Mouse (Mus musculus): ENCODE results near the gene Cops4. TPM values are rescaled to one million over a fixed set of nuclear protein-coding genes. Genes with fewer than 3 reads are reported as not detected.

Gene Cops4
- polyA plus RNA-seq, 1 experiment from 2014 or later: 194 TPM

DNA sequence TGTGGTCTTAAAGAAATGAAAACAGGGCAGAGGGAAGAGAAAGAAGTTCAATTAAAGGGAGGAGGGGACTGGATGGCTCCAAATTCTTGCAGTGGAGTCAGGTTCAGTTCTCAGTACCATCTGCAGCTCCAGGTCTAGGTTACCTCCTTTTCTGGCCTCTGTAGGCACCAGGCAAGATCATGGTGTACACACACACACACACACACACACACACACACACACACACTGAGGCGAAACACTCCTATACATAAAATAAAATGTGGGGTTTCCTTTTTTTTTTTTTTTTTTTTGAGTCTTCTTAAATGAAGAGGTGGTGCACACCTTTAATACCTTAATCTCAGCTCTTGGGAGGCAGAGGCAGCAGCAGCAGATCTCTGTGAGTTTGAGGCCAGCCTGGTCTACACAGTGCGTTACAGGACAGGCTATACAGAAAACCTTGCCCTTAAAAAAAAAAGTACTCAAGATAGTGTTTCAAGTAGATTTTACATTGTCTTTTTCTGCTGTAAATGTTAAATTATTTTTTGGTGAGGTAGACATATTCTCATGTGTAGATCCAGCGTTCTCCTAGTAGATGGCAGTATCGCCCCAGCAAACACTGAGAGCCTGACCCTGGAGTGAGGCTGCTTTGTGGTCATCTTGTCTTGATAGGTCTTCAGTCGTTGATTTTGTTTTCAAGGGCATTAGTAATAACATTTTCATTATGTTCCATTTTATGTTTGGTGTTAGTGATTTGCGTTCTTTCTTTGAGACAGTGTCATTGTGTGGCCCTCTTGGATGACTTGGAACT is 28.4 kb downstream of the Cops4 start:
- no peaks in the 10 kb centered on the region for H3K27me3 ChIP-seq
- no peaks in the 10 kb centered on the region for H3K9me3 ChIP-seq
- no peaks in the 10 kb centered on the region for H3K4me1 ChIP-seq (replicated peaks)
- no peak overlapping the region for H3K27ac ChIP-seq
- peaks cover 83% of the 10 kb centered on the region for H3K36me3 ChIP-seq
- no peak for ATAC-seq
- 92% methylated on average over 6 of the region's 6 CpGs for WGBS
- H3K4me2 ChIP-seq (replicated peaks): no peak overlapping the region
- no peak overlapping the region for H3K4me3 ChIP-seq (replicated peaks)
- H3K9ac ChIP-seq (replicated peaks): no peak overlapping the region

DNA sequence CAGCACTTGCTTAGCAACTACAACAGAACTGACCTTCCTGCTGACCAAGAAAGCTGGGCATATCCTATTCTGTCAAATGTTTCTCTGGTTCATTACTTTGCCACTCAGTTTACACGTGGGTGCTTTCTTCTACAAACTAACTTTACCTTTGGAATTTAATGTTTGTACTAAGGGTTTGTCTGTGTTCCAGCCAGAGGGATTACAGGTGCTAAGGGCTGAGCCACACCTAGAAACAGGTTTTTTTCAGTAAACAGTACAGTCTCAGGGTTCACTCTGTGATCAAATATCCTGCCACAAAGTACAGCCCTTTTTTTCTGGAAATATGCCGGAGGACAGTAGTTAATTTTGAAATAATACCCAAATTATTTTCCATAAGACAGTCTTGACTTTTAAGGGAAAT is 30.1 kb downstream of the Cops4 start:
- Histone ChIP-seq H3K4me3 (replicated peaks) (no peak overlapping the region), H3K9me3 (no peaks in the 10 kb centered on the region), H3K27me3 (no peaks in the 10 kb centered on the region), H3K4me1 (replicated peaks) (no peaks in the 10 kb centered on the region), H3K36me3 (peaks cover 67% of the 10 kb centered on the region), H3K9ac (replicated peaks) (no peak overlapping the region), H3K4me2 (replicated peaks) (no peak overlapping the region), H3K27ac (no peak overlapping the region)
- 89% methylated on average over 2 of the region's 2 CpGs for WGBS
- no peak for ATAC-seq

DNA sequence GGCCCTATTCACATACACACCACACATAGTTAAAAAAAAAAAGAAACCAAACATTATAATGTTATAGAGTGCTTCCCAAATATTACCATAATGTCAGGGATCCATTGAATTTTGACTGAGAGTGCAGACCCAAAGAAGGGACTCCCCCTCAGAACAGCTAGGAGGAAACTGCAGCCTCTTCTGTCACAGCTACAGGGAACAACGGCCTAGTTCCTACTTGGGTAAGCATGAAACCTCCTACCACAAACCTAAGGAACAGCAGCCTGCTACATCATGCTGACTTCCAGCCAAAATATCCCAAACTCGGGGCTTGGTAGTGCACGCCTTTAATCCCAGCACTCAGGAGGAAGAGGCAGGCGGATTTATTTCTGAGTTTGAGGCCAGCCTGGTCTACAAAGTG is 31.2 kb downstream of the Cops4 start:
- Histone ChIP-seq H3K4me3 (replicated peaks) (no peak overlapping the region), H3K4me2 (replicated peaks) (no peak overlapping the region), H3K9me3 (no peaks in the 10 kb centered on the region), H3K27me3 (no peaks in the 10 kb centered on the region), H3K36me3 (peaks cover 58% of the 10 kb centered on the region), H3K9ac (replicated peaks) (no peak overlapping the region), H3K4me1 (replicated peaks) (no peaks in the 10 kb centered on the region), H3K27ac (no peak overlapping the region)
- WGBS: 92% methylated on average over 4 of the region's 4 CpGs
- no peak for ATAC-seq

- WGBS: 100% methylated on average over 1 of the region's 1 CpGs
- no peak overlapping the region for H3K9ac ChIP-seq (replicated peaks)
- H3K27me3 ChIP-seq: no peaks in the 10 kb centered on the region
- H3K4me2 ChIP-seq (replicated peaks): no peak overlapping the region
- no peaks in the 10 kb centered on the region for H3K9me3 ChIP-seq
- H3K4me1 ChIP-seq (replicated peaks): no peaks in the 10 kb centered on the region
- no peak for ATAC-seq
- H3K36me3 ChIP-seq: peaks cover 49% of the 10 kb centered on the region
- no peak overlapping the region for H3K27ac ChIP-seq
- no peak overlapping the region for H3K4me3 ChIP-seq (replicated peaks)
These were observed 32.0 kb downstream of the Cops4 start for GRCm38 (mm10) chr5:100550151-100550550.

GRCm38 (mm10) chr5:100551952-100552351 is 33.8 kb downstream of the Cops4 start:
- Histone ChIP-seq H3K27ac (no peak overlapping the region), H3K4me2 (replicated peaks) (no peak overlapping the region), H3K36me3 (peaks cover 32% of the 10 kb centered on the region), H3K27me3 (no peaks in the 10 kb centered on the region), H3K9ac (replicated peaks) (no peak overlapping the region), H3K9me3 (no peaks in the 10 kb centered on the region), H3K4me1 (replicated peaks) (no peaks in the 10 kb centered on the region), H3K4me3 (replicated peaks) (no peak overlapping the region)
- no peak for ATAC-seq
- WGBS: 74% methylated on average over 2 of the region's 2 CpGs

DNA sequence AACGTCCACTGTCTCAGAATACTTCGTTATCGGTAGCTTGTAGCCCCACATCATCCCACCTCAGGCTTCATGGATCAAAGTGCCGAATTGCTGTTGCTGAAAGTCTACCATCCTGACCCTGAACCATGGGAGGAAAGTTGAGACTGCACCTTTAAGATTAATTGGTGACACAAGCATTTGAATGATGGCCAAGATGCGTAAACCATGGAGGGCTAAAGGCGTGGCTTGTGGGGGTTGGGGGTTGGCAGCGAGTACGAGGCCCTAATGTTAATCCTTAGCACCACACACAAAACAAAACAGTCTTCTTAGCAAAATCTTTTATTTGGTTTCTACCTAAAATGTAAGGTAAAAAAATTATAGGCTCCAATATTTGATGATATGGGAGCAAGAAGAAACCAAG is 35.3 kb downstream of the Cops4 start:
- no peak overlapping the region for H3K4me3 ChIP-seq (replicated peaks)
- ATAC-seq: no peak
- no peak overlapping the region for H3K4me2 ChIP-seq (replicated peaks)
- H3K9ac ChIP-seq (replicated peaks): no peak overlapping the region
- 57% methylated on average over 8 of the region's 8 CpGs for WGBS
- H3K27ac ChIP-seq: no peak overlapping the region
- H3K36me3 ChIP-seq: peaks cover 18% of the 10 kb centered on the region
- H3K9me3 ChIP-seq: no peaks in the 10 kb centered on the region
- no peaks in the 10 kb centered on the region for H3K27me3 ChIP-seq
- no peaks in the 10 kb centered on the region for H3K4me1 ChIP-seq (replicated peaks)

DNA sequence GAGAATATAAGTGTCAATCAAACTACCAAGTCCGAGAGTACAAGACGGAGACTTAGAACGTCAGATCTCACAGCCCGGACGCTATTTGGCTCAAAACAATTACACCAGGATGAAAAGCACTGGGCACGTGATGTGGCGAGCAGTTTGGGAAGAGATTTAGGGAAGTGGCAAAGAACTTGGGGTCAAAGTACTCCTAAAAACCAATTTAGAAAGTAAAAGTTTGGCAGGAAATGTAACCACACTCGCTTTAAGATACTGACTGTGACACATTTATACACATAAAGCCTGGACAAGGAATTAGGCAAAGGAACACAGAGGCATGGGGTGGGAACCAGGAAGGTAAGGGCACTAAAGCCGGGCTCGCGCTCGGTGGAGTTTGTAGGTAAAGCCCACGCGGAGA is 38.9 kb downstream of the Cops4 start:
- Histone ChIP-seq H3K4me2 (replicated peaks) (no peak overlapping the region), H3K4me3 (replicated peaks) (no peak overlapping the region), H3K36me3 (no peaks in the 10 kb centered on the region), H3K4me1 (replicated peaks) (no peaks in the 10 kb centered on the region), H3K9ac (replicated peaks) (no peak overlapping the region), H3K9me3 (no peaks in the 10 kb centered on the region), H3K27me3 (no peaks in the 10 kb centered on the region), H3K27ac (no peak overlapping the region)
- ATAC-seq: no peak
- WGBS: 83% methylated on average over 14 of the region's 14 CpGs

DNA sequence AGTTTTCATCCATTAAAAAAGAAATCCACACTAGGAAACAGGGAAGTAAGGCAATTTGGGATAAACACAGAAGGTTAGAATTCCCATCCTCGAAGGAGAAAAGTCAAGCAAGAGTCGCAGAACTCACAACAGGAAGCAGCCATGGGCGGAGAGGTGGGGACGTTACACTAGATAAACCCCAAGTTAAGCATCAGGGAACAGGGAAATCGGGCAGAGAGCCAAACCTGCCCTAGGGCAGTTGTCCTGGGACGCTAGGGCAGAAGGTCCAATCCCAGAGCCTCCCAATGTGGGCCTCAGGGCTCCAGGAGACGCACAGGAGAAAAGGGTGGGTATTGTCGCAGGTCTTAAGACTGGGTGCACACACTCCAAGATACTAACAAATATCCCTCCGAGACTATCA is 39.4 kb downstream of the Cops4 start:
- Histone ChIP-seq H3K9me3 (no peaks in the 10 kb centered on the region), H3K27me3 (no peaks in the 10 kb centered on the region), H3K27ac (no peak overlapping the region), H3K4me3 (replicated peaks) (no peak overlapping the region), H3K4me1 (replicated peaks) (no peaks in the 10 kb centered on the region), H3K9ac (replicated peaks) (no peak overlapping the region), H3K4me2 (replicated peaks) (no peak overlapping the region), H3K36me3 (no peaks in the 10 kb centered on the region)
- 76% methylated on average over 9 of the region's 9 CpGs for WGBS
- no peak for ATAC-seq

DNA sequence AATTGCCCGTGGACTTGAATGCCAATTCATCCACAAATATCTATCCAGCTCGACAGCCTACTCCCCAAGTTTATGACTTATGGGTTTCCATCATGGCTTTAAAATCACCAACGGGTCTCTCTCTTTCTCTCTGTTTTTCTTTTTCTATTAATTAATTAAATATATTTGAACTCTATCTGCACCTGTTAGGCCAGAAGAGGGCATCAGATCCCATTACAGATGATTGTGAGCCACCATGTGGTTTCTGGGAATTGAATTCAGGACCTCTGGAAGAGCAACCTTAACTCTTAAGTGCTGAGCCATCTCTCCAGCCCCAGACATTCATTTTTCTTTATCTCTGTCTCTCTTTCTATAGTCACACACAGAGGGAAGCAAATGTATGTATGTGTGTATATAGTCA is 40.7 kb downstream of the Cops4 start:
- Histone ChIP-seq H3K4me1 (replicated peaks) (no peaks in the 10 kb centered on the region), H3K4me2 (replicated peaks) (no peak overlapping the region), H3K9ac (replicated peaks) (no peak overlapping the region), H3K36me3 (no peaks in the 10 kb centered on the region), H3K4me3 (replicated peaks) (no peak overlapping the region), H3K9me3 (no peaks in the 10 kb centered on the region), H3K27me3 (no peaks in the 10 kb centered on the region), H3K27ac (no peak overlapping the region)
- no peak for ATAC-seq
- 89% methylated on average over 3 of the region's 3 CpGs for WGBS

- Histone ChIP-seq H3K27me3 (no peaks in the 10 kb centered on the region), H3K27ac (no peak overlapping the region), H3K9me3 (no peaks in the 10 kb centered on the region), H3K9ac (replicated peaks) (no peak overlapping the region), H3K4me3 (replicated peaks) (no peak overlapping the region), H3K36me3 (no peaks in the 10 kb centered on the region), H3K4me1 (replicated peaks) (no peaks in the 10 kb centered on the region), H3K4me2 (replicated peaks) (no peak overlapping the region)
- 96% methylated on average over 7 of the region's 7 CpGs for WGBS
- ATAC-seq: no peak
These were observed 41.2 kb downstream of the Cops4 start for GRCm38 (mm10) chr5:100559357-100559756.

- Histone ChIP-seq H3K27ac (no peak overlapping the region), H3K27me3 (no peaks in the 10 kb centered on the region), H3K36me3 (no peaks in the 10 kb centered on the region), H3K9ac (replicated peaks) (no peak overlapping the region), H3K4me2 (replicated peaks) (no peak overlapping the region), H3K9me3 (no peaks in the 10 kb centered on the region), H3K4me1 (replicated peaks) (no peaks in the 10 kb centered on the region), H3K4me3 (replicated peaks) (no peak overlapping the region)
- no peak for ATAC-seq
- WGBS: 89% methylated on average over 9 of the region's 9 CpGs
These were observed 44.6 kb downstream of the Cops4 start for GRCm38 (mm10) chr5:100562702-100563101.

DNA sequence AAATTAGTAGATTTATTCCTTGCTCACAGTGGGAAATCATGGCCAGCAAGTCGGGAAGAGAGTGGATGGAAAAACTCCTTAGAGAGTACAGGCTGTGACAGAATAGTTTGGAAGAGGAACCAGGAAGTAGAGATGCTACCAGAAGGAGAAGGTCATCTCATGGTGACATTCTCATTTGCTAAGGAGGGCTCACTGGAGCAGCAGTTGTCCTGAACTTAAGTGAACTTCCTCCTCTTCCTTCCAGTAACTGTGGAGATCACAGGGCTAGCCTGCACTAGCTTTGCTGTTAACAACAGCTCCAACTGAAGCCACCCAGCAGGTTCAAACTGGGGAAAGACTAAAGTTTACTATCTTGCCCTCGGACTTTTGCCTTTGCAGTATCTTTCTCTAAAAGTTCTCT is 48.7 kb downstream of the Cops4 start:
- Histone ChIP-seq H3K4me2 (replicated peaks) (no peak overlapping the region), H3K36me3 (no peaks in the 10 kb centered on the region), H3K4me3 (replicated peaks) (no peak overlapping the region), H3K27ac (no peak overlapping the region), H3K9me3 (no peaks in the 10 kb centered on the region), H3K4me1 (replicated peaks) (no peaks in the 10 kb centered on the region), H3K27me3 (no peaks in the 10 kb centered on the region), H3K9ac (replicated peaks) (no peak overlapping the region)
- 89% methylated on average over 2 of the region's 2 CpGs for WGBS
- ATAC-seq: no peak
